Mouse (Mus musculus): ENCODE measurements around the gene Brinp2. TPM values are rescaled to one million over a fixed set of nuclear protein-coding genes. Genes with fewer than 3 reads are reported as not detected.

Gene Brinp2
- 0.60 and 1.3 TPM in 2 replicates for polyA plus RNA-seq (2014; fragmentation: Nextera tagmentation; extraction: Ambion mirVana)

DNA sequence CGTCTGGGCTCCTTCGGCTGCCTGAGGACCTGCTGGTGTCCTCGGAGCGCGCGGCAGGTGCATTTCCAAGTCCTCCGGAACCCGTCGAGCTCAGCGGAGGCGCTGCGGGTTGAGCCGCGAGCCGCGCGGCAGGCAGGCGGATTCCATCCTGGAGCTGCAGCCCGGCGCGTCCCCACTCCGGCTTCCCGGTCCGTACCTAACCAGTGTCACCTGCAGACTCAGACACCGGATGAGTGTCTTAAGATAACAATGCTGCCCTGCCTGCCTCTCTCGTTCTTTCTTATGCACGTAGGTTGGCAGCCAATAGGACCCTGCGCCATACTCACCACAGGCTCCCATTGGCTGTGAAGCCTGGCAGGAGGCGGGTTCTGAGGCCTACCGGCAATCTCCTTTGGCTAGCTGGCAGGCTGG lies at the start of gene Brinp2:
Gene Brinp2 (minus strand): TSS at position 276 of the 411 bp plus-strand sequence.
- H3K4me2 ChIP-seq (ENCODE audit: low read length) = peak within 1 kb of the TSS; percentile 64
- ATAC-seq (replicated peaks; ENCODE audit: low FRiP score, low TSS enrichment, low read depth) = peak; percentile 98
- H3K9me3 ChIP-seq (ENCODE audit: control insufficient read depth, low read length) = no peaks in the 10 kb centered on the region
- H3K4me3 ChIP-seq (ENCODE audit: low read depth, low read length) = peak within 1 kb of the TSS; percentile 37
- no peak within 1 kb of the TSS for H3K27ac ChIP-seq (ENCODE audit: low read depth)
- under 1% methylated on average over 30 of the region's 30 CpGs for WGBS
- H3K27me3 ChIP-seq (replicated peaks; ENCODE audit: control insufficient read depth, insufficient read depth, low read length) = peaks cover 48% of the 10 kb centered on the region
- H3K36me3 ChIP-seq (ENCODE audit: control insufficient read depth, insufficient read depth, low read length) = no peaks in the 10 kb centered on the region
- H3K9ac ChIP-seq (ENCODE audit: low read length) = no peak within 1 kb of the TSS
- no peaks in the 10 kb centered on the region; the same call in 1 of the 2 replicates for H3K4me1 ChIP-seq (replicated peaks; ENCODE audit: control insufficient read depth, insufficient read depth, low read length)
- peak; percentile 84 for DNase-seq (ENCODE audit: low spot score)

DNA sequence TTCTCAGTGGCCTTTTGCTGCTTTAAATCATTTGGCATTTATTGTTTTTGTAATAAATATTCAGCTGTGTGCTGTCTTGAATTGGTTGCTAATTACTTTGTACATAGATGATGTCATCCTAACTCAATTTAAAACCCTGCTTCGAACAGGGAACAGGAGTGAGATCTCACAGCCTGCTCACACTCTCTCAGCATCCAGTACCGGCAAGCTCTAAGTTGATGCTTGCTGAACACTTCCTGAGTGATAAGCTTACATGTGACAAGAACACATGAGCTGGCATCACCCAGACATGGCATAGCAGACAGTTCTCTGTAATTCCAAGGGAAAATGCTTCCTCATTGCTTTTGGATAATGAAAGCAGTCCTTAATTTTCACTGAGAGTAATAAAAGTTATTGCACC lies 44.8 kb upstream of the Brinp2 start:
- ATAC-seq (replicated peaks; ENCODE audit: low FRiP score, low TSS enrichment, low read depth) (no peak), DNase-seq (ENCODE audit: low spot score) (no peak)
- H3K27me3 ChIP-seq (replicated peaks; ENCODE audit: control insufficient read depth, insufficient read depth, low read length) = no peaks in the 10 kb centered on the region
- H3K36me3 ChIP-seq (ENCODE audit: control insufficient read depth, insufficient read depth, low read length) = no peaks in the 10 kb centered on the region
- WGBS = 63% methylated on average over 2 of the region's 2 CpGs
- no peak overlapping the region for H3K27ac ChIP-seq (ENCODE audit: low read depth)
- H3K9me3 ChIP-seq (ENCODE audit: control insufficient read depth, low read length) = no peaks in the 10 kb centered on the region
- H3K9ac ChIP-seq (ENCODE audit: low read length) = no peak overlapping the region
- no peak overlapping the region for H3K4me2 ChIP-seq (ENCODE audit: low read length)
- H3K4me1 ChIP-seq (replicated peaks; ENCODE audit: control insufficient read depth, insufficient read depth, low read length) = no peaks in the 10 kb centered on the region
- H3K4me3 ChIP-seq (ENCODE audit: low read depth, low read length) = no peak overlapping the region

DNA sequence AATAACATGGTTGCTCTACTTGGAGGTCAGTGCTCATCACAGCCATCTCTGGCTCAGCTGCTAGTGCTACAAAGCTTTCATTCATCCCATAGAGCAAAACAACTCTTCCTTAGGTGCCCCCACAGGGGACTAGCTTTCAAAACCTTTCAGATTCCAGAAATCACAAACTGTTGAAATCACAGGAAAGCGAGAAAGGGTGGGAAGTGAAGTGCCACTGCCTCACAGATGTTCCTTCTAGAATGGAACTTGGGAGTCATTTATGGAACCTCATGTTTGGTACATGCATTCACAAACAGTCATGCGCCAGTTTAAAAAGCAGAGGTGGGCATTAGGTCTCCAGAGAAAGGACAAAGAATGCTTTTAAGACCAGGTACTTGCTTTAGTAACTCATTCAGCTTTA lies 40.9 kb upstream of the Brinp2 start:
- Histone ChIP-seq H3K9ac (ENCODE audit: low read length) (no peak overlapping the region), H3K4me1 (replicated peaks; ENCODE audit: control insufficient read depth, insufficient read depth, low read length) (no peaks in the 10 kb centered on the region), H3K27ac (ENCODE audit: low read depth) (no peak overlapping the region), H3K27me3 (replicated peaks; ENCODE audit: control insufficient read depth, insufficient read depth, low read length) (no peaks in the 10 kb centered on the region), H3K36me3 (ENCODE audit: control insufficient read depth, insufficient read depth, low read length) (no peaks in the 10 kb centered on the region), H3K4me3 (ENCODE audit: low read depth, low read length) (no peak overlapping the region), H3K9me3 (ENCODE audit: control insufficient read depth, low read length) (no peaks in the 10 kb centered on the region), H3K4me2 (ENCODE audit: low read length) (no peak overlapping the region)
- ATAC-seq (replicated peaks; ENCODE audit: low FRiP score, low TSS enrichment, low read depth) (no peak), DNase-seq (ENCODE audit: low spot score) (no peak)
- 92% methylated on average over 2 of the region's 2 CpGs for WGBS

DNA sequence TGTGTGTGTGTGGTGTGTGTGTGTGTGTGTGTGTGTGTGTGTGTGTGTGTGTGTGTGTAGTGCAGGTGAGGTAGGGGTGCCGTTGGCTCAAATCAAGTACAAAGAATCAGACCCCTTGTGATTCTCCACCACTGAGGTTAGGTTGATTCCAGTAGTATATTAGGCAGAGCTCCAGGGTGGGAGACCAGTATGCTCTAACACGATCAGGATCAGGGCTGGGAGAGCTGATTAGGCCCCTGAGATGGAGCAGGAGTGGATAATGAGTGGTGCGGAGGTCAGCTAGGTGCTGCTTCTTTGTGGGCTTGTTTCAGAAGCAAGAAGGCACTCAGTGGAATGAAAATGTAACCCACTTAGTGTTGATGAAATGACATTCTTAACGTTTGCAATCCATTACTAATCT lies 34.6 kb upstream of the Brinp2 start:
- Histone ChIP-seq H3K9ac (ENCODE audit: low read length) (no peak overlapping the region), H3K4me1 (replicated peaks; ENCODE audit: control insufficient read depth, insufficient read depth, low read length) (no peaks in the 10 kb centered on the region), H3K27ac (ENCODE audit: low read depth) (no peak overlapping the region), H3K9me3 (ENCODE audit: control insufficient read depth, low read length) (no peaks in the 10 kb centered on the region), H3K27me3 (replicated peaks; ENCODE audit: control insufficient read depth, insufficient read depth, low read length) (no peaks in the 10 kb centered on the region), H3K36me3 (ENCODE audit: control insufficient read depth, insufficient read depth, low read length) (no peaks in the 10 kb centered on the region), H3K4me2 (ENCODE audit: low read length) (no peak overlapping the region), H3K4me3 (ENCODE audit: low read depth, low read length) (no peak overlapping the region)
- no peak for ATAC-seq (replicated peaks; ENCODE audit: low FRiP score, low TSS enrichment, low read depth)
- 75% methylated on average over 4 of the region's 4 CpGs for WGBS
- DNase-seq (ENCODE audit: low spot score) = no peak

DNA sequence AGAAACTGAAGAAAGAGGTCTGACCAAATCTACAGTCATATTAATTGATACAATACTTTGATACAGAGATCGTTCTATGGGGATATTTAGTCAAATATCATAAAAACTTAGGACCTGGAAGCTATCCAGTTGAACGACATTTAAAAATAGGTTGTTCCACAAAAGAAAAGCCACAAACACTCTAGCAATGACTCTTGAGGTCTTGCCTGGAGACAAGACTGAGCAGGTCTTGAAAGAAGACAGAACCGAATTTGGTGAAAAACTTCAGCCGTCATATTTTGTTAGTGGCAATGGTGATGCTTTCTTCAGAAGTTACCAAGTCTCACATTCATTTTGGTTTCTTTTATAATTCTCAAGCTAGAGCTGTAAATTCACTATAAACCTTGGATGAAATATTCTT lies 32.9 kb upstream of the Brinp2 start:
- WGBS = 87% methylated on average over 4 of the region's 4 CpGs

DNA sequence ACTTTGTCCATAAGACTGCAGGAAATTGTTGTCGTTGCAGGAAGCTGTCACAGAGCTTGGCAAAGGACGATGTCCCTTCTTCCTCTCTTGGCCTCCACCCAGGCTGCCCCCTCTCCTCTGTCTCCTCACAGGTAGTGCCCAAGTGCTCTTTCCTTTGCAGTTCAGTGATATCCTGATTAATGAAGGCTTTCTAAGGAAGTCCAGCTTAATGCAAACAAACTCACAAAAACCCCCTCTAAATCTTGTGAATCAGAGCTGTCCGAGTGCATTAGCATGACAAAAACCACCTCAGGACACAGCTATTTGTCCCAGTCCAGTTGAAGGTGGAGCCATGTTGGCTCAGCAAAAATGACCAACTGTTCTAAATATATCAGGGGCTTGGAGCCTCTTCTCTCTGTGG lies 30.7 kb upstream of the Brinp2 start:
- no peak for ATAC-seq (replicated peaks; ENCODE audit: low FRiP score, low TSS enrichment, low read depth)
- Histone ChIP-seq H3K27me3 (replicated peaks; ENCODE audit: control insufficient read depth, insufficient read depth, low read length) (no peaks in the 10 kb centered on the region), H3K4me3 (ENCODE audit: low read depth, low read length) (no peak overlapping the region), H3K4me1 (replicated peaks; ENCODE audit: control insufficient read depth, insufficient read depth, low read length) (no peaks in the 10 kb centered on the region), H3K36me3 (ENCODE audit: control insufficient read depth, insufficient read depth, low read length) (no peaks in the 10 kb centered on the region), H3K9ac (ENCODE audit: low read length) (no peak overlapping the region), H3K9me3 (ENCODE audit: control insufficient read depth, low read length) (no peaks in the 10 kb centered on the region), H3K4me2 (ENCODE audit: low read length) (no peak overlapping the region), H3K27ac (ENCODE audit: low read depth) (no peak overlapping the region)
- DNase-seq (ENCODE audit: low spot score) = no peak
- 43% methylated on average over 3 of the region's 3 CpGs for WGBS

More for the DNA sequence above, 32.9 kb upstream of the Brinp2 start:
- H3K4me3 ChIP-seq (ENCODE audit: low read depth, low read length) = no peak overlapping the region
- no peak for DNase-seq (ENCODE audit: low spot score)
- no peaks in the 10 kb centered on the region for H3K27me3 ChIP-seq (replicated peaks; ENCODE audit: control insufficient read depth, insufficient read depth, low read length)
- H3K9me3 ChIP-seq (ENCODE audit: control insufficient read depth, low read length) = no peaks in the 10 kb centered on the region
- no peak for ATAC-seq (replicated peaks; ENCODE audit: low FRiP score, low TSS enrichment, low read depth)
- H3K9ac ChIP-seq (ENCODE audit: low read length) = no peak overlapping the region
- no peaks in the 10 kb centered on the region for H3K4me1 ChIP-seq (replicated peaks; ENCODE audit: control insufficient read depth, insufficient read depth, low read length)
- H3K4me2 ChIP-seq (ENCODE audit: low read length) = no peak overlapping the region
- no peak overlapping the region for H3K27ac ChIP-seq (ENCODE audit: low read depth)
- H3K36me3 ChIP-seq (ENCODE audit: control insufficient read depth, insufficient read depth, low read length) = no peaks in the 10 kb centered on the region

DNA sequence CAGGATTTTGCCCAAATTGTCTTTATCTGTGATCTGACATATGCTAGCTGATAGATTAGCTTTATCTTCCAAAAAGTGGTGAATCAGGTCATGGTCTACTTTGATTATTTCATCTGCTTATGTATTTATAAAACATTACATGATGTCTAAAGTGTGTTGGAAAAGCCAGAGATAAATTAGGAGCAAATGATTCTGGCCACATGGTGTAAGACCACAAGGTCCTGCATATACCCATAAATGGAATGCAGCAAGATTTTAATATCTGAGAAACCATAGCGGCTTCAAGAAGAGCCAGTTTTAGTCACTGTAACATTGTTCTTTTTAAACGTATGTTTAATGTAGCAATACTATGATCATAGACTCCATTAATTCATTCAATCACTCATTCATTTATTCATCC lies 29.2 kb upstream of the Brinp2 start:
- no peak overlapping the region for H3K9ac ChIP-seq (ENCODE audit: low read length)
- H3K36me3 ChIP-seq (ENCODE audit: control insufficient read depth, insufficient read depth, low read length) = no peaks in the 10 kb centered on the region
- H3K9me3 ChIP-seq (ENCODE audit: control insufficient read depth, low read length) = no peaks in the 10 kb centered on the region
- no peak overlapping the region for H3K4me2 ChIP-seq (ENCODE audit: low read length)
- ATAC-seq (replicated peaks; ENCODE audit: low FRiP score, low TSS enrichment, low read depth) = no peak
- DNase-seq (ENCODE audit: low spot score) = no peak
- H3K4me3 ChIP-seq (ENCODE audit: low read depth, low read length) = no peak overlapping the region
- H3K27me3 ChIP-seq (replicated peaks; ENCODE audit: control insufficient read depth, insufficient read depth, low read length) = no peaks in the 10 kb centered on the region
- no peak overlapping the region for H3K27ac ChIP-seq (ENCODE audit: low read depth)
- H3K4me1 ChIP-seq (replicated peaks; ENCODE audit: control insufficient read depth, insufficient read depth, low read length) = no peaks in the 10 kb centered on the region
- WGBS = 94% methylated on average over 2 of the region's 2 CpGs

DNA sequence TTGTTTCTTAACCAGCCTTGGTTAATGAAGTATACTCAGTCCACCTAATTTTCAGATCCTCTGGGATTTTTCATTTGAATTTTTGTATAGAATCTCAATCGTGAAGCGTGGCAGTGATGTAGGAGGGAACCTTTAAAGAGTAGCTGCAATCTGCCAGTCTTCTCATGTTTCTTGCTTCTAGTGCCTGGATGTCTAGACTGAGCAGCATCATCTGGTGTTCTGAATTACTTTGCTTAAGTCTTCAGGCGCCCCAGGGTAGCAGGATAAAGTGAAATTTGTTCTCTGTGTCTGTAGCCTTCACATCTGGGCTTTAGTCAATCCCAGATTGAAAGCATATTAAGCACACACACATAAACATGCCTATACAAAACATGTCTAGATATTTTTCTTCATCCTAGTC lies 27.1 kb upstream of the Brinp2 start:
- DNase-seq (ENCODE audit: low spot score) (no peak), ATAC-seq (replicated peaks; ENCODE audit: low FRiP score, low TSS enrichment, low read depth) (no peak)
- WGBS = 88% methylated on average over 3 of the region's 3 CpGs
- Histone ChIP-seq H3K27ac (ENCODE audit: low read depth) (no peak overlapping the region), H3K4me2 (ENCODE audit: low read length) (no peak overlapping the region), H3K9me3 (ENCODE audit: control insufficient read depth, low read length) (no peaks in the 10 kb centered on the region), H3K4me3 (ENCODE audit: low read depth, low read length) (no peak overlapping the region), H3K9ac (ENCODE audit: low read length) (no peak overlapping the region), H3K36me3 (ENCODE audit: control insufficient read depth, insufficient read depth, low read length) (no peaks in the 10 kb centered on the region), H3K27me3 (replicated peaks; ENCODE audit: control insufficient read depth, insufficient read depth, low read length) (no peaks in the 10 kb centered on the region), H3K4me1 (replicated peaks; ENCODE audit: control insufficient read depth, insufficient read depth, low read length) (no peaks in the 10 kb centered on the region)

DNA sequence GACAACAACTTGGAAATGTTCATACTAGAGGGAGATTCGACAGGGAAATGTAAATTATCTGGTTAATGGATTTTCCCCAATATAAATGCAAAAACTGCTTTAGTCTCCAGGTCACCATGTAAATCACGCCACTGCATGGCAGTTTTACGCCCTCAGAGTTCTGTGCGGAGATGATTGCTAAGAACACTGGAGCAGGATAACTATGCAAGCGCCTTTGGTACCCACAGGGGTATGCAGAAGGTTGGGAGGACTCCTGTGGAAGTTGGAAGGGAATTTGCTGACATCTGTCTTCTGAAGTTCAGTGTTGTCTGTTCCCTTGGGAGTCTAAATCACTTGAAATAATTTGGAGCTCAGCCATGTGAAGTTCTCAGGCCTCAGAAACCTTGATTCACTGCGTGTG lies 26.2 kb upstream of the Brinp2 start:
- ATAC-seq (replicated peaks; ENCODE audit: low FRiP score, low TSS enrichment, low read depth) = no peak
- Histone ChIP-seq H3K36me3 (ENCODE audit: control insufficient read depth, insufficient read depth, low read length) (no peaks in the 10 kb centered on the region), H3K9ac (ENCODE audit: low read length) (no peak overlapping the region), H3K9me3 (ENCODE audit: control insufficient read depth, low read length) (no peaks in the 10 kb centered on the region), H3K4me1 (replicated peaks; ENCODE audit: control insufficient read depth, insufficient read depth, low read length) (no peaks in the 10 kb centered on the region), H3K4me2 (ENCODE audit: low read length) (no peak overlapping the region), H3K27ac (ENCODE audit: low read depth) (no peak overlapping the region), H3K27me3 (replicated peaks; ENCODE audit: control insufficient read depth, insufficient read depth, low read length) (no peaks in the 10 kb centered on the region), H3K4me3 (ENCODE audit: low read depth, low read length) (no peak overlapping the region)
- WGBS = 58% methylated on average over 6 of the region's 6 CpGs
- DNase-seq (ENCODE audit: low spot score) = no peak

Measured in intestine, embryonic 14.5 days (tissue).